Mouse (Mus musculus) lung, postnatal 0 days (tissue): ENCODE results near the gene Plekhs1.

Experiments
- CTCF ChIP-seq: IDR thresholded peaks from 2 replicates; pipeline ENCODE4 v1.5.1; 2016; ENCODE audit warnings: antibody characterized with exemption, mild to moderate bottlenecking
- EP300 ChIP-seq: IDR thresholded peaks from 2 replicates; pipeline ENCODE4 v1.6.1; 2016; ENCODE audit warnings: antibody characterized with exemption, mild to moderate bottlenecking, control low read depth

DNA sequence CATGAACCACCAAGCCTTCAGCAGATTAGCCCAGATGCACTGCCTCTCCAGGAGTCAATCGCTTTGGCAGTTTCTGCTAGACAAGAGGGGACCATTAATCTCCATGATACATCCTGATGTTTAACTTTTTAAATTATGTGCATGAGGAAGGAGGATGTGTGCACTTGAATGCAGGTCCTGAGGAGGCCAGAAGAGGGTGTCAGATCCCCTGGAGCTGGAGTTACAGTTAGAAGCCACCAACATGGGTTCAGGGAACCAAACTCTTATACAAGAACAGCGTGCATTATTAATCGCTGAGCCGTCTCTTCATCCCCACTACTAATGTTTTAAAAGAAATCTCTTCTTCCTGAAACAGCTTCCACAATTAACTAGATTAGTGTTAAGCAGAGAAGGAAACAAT is 12.7 kb upstream of the Plekhs1 start:
- TF ChIP-seq EP300 (no peak), CTCF (no peak; the same call in 1 of the 2 replicates)
